Mouse (Mus musculus): ENCODE measurements around the gene Ivd.

GRCm38 (mm10) chr2:118905433-118906117, 43.8 kb downstream of the Ivd start:
- no peak for TF ChIP-seq CTCF (IDR thresholded peaks at IDR 0.05; ENCODE audit: control insufficient read depth, insufficient read depth, low read length)
- TF ChIP-seq POLR2A (IDR thresholded peaks at IDR 0.05; ENCODE audit: borderline replicate concordance, control insufficient read depth, low read depth, low read length), result no peak
